Mouse (Mus musculus) stomach, postnatal 0 days (tissue): Measurements from ENCODE around the gene Pde1c.

ENCODE experiments used
- CTCF ChIP-seq: IDR thresholded peaks from 2 replicates; pipeline ENCODE4 v1.5.1; 2016; ENCODE audit warnings: antibody characterized with exemption, low read depth, mild to moderate bottlenecking, moderate library complexity
- EP300 ChIP-seq: optimal IDR thresholded peaks from 2 replicates; pipeline ENCODE3; 2016; ENCODE audit warnings: antibody characterized with exemption

- TF ChIP-seq EP300: no peak
- TF ChIP-seq CTCF: no peak
These were observed at the start of gene Pde1c for GRCm38 (mm10) chr6:56568470-56569372.
